Mouse (Mus musculus) layer of hippocampus, adult 18-20 months (tissue): Measurements from ENCODE around the gene Ehmt1. TPM values are rescaled to one million over a fixed set of nuclear protein-coding genes. Genes with fewer than 3 reads are reported as not detected.

Source experiments
- DNase-seq, 2 experiments: peaks; one replicate each; pipeline ENCODE4 v3.0.0; 2022; ENCODE audit warnings: low spot score in 2 of 2
- microRNA-seq, 2 experiments: library from miRNA; unstranded; fragments of <30 nt; microRNA quantifications; one replicate each; pipeline ENCODE4 v1.2.0; 2021
- total RNA-seq, 2 experiments: library from RNA; stranded (reverse); gene quantifications; 2 replicates each; pipeline ENCODE4 v1.2.3; 2021

Gene Ehmt1
- total RNA-seq, 2 experiments from 2014 or later: 53.3 to 58.8 TPM

- peak; percentile 36 to 70 for DNase-seq
Observed at GRCm38 (mm10) chr2:24807036-24807435, 112.4 kb downstream of the Ehmt1 start.

- no peak for DNase-seq
Observed at GRCm38 (mm10) chr2:24806143-24806542, 113.3 kb downstream of the Ehmt1 start.

- DNase-seq: no peak
Observed at GRCm38 (mm10) chr2:24805621-24806020, 113.8 kb downstream of the Ehmt1 start.

- DNase-seq: no peak
Observed at GRCm38 (mm10) chr2:24796833-24797457, 122.5 kb downstream of the Ehmt1 start.

GRCm38 (mm10) chr2:24787250-24787649 lies 132.2 kb downstream of the Ehmt1 start:
- DNase-seq: no peak

- no peak for DNase-seq
Observed at GRCm38 (mm10) chr2:24781253-24781652, 138.2 kb downstream of the Ehmt1 start.

- no peak for DNase-seq
Observed at GRCm38 (mm10) chr2:24776831-24777230, 142.6 kb downstream of the Ehmt1 start.

GRCm38 (mm10) chr2:24775951-24776587 lies 143.3 kb downstream of the Ehmt1 start:
- DNase-seq: no peak

- DNase-seq: peak in 1 of 2 experiments; percentile 53
Observed at GRCm38 (mm10) chr2:24774832-24775231, 144.6 kb downstream of the Ehmt1 start.

- DNase-seq: peak in 1 of 2 experiments; percentile 64
Observed at GRCm38 (mm10) chr2:24770861-24771260, 148.6 kb downstream of the Ehmt1 start.

GRCm38 (mm10) chr2:24763115-24763557 lies 156.3 kb downstream of the Ehmt1 start, which contains the start of gene Cacna1b:
Gene Cacna1b (minus strand): TSS chr2:24763152.
- DNase-seq: peak; percentile 92

- peak; percentile 37 to 60 for DNase-seq
Observed at GRCm38 (mm10) chr2:24762446-24762960, 156.9 kb downstream of the Ehmt1 start.

GRCm38 (mm10) chr2:24761923-24762445 lies 157.4 kb downstream of the Ehmt1 start:
- DNase-seq: peak; percentile 59 to 68

GRCm38 (mm10) chr2:24755276-24755675 lies 164.1 kb downstream of the Ehmt1 start:
- DNase-seq: peak in 1 of 2 experiments; percentile 71

GRCm38 (mm10) chr2:24752599-24752998 lies 166.8 kb downstream of the Ehmt1 start:
- no peak for DNase-seq

GRCm38 (mm10) chr2:24750051-24750450 lies 169.4 kb downstream of the Ehmt1 start:
- DNase-seq: no peak

- DNase-seq: no peak
Observed at GRCm38 (mm10) chr2:24747878-24748277, 171.5 kb downstream of the Ehmt1 start.

Small RNA genes lying within 50 kb of the gene (microRNA-seq; reads per million reads assigned to microRNA genes)
- gene Gm22875: 0 reads per million in 2 experiments

Other genes with a start within 250 kb of the Ehmt1 start
- 10 to 100 TPM; 71.1 to 71.2 TPM for gene Cacna1b, start 156.5 kb downstream of the Ehmt1 start, total RNA-seq
- gene Arrdc1, start 15.6 kb upstream of the Ehmt1 start, total RNA-seq: 10 to 100 TPM; 11.2 to 11.3 TPM
- 10 to 100 TPM; 36.4 to 39.1 TPM for gene Zmynd19, start 30.2 kb upstream of the Ehmt1 start, total RNA-seq
- 10 to 100 TPM; 34.1 to 34.2 TPM for gene Dph7, start 42.8 kb upstream of the Ehmt1 start, total RNA-seq
- 10 to 100 TPM; 88.0 to 88.2 TPM for gene Mrpl41, start 55.5 kb upstream of the Ehmt1 start, total RNA-seq
- gene Pnpla7, start 56.4 kb upstream of the Ehmt1 start, total RNA-seq: 10 to 100 TPM; 29.7 to 32.4 TPM
- gene Nsmf, start 134.7 kb upstream of the Ehmt1 start, total RNA-seq: 100 to 1,000 TPM; 950 to 953 TPM
- gene Entpd8, start 160.7 kb upstream of the Ehmt1 start, total RNA-seq: not detected
- not detected for gene Noxa1, start 175.5 kb upstream of the Ehmt1 start, total RNA-seq